25 mouse cellular contexts compared by ENCODE assay signal in genomic region chr14:93523430-93523829, GRCm38 (mm10).
"Had no signal": no experiment of that assay in that cellular context is flagged by ENCODE, and none has a peak within 500 bp of the region (broad histone marks: within the 10 kb centered on the region; RNA-seq: fewer than 3 reads in every experiment).

No protein-coding gene starts in this region.

- H3K4me1 ChIP-seq: hindbrain, embryonic 12.5 days; limb, embryonic 10.5 days; limb, embryonic 12.5 days; liver, embryonic 13.5 days had no signal

- H3K36me3 ChIP-seq: heart, embryonic 13.5 days; heart, embryonic 15.5 days; hindbrain, embryonic 10.5 days; hindbrain, embryonic 12.5 days; intestine, embryonic 15.5 days; limb, embryonic 10.5 days; limb, embryonic 12.5 days; liver, embryonic 13.5 days had no signal

- DNase-seq: gastrocnemius, adult 2 months; gastrocnemius, postnatal 10 days; gastrocnemius, postnatal 25 days; heart, adult 2 months; heart, postnatal 14 days; heart, postnatal 36 days; kidney, adult 2 months; kidney, postnatal 10 days; kidney, postnatal 25 days; liver; liver, embryonic 13.5 days had no signal

- H3K27me3 ChIP-seq: heart, embryonic 13.5 days; heart, embryonic 15.5 days; hindbrain, embryonic 12.5 days; intestine, embryonic 15.5 days; limb, embryonic 12.5 days; liver, embryonic 13.5 days had no signal

- H3K4me2 ChIP-seq: heart, embryonic 15.5 days; hindbrain, embryonic 12.5 days; hindbrain, embryonic 14.5 days; intestine, embryonic 15.5 days; limb, embryonic 12.5 days; liver, embryonic 11.5 days; liver, embryonic 13.5 days had no signal

- H3K27ac ChIP-seq: gastrocnemius, adult 2 months; heart, adult 2 months; heart, embryonic 13.5 days; heart, embryonic 15.5 days; hindbrain, embryonic 10.5 days; hindbrain, embryonic 12.5 days; hindbrain, embryonic 14.5 days; intestine, embryonic 15.5 days; layer of hippocampus, adult 2 months; left cerebral cortex, adult 2 months; limb, embryonic 10.5 days; limb, embryonic 12.5 days; liver, embryonic 13.5 days had no signal

- H3K4me3 ChIP-seq: gastrocnemius, adult 2 months; heart, adult 2 months; heart, embryonic 13.5 days; heart, embryonic 15.5 days; hindbrain, embryonic 10.5 days; hindbrain, embryonic 12.5 days; intestine, embryonic 15.5 days; layer of hippocampus, adult 2 months; left cerebral cortex, adult 2 months; limb, embryonic 10.5 days; limb, embryonic 12.5 days; liver, embryonic 13.5 days had no signal

- H3K9ac ChIP-seq: heart, embryonic 13.5 days; heart, embryonic 15.5 days; hindbrain, embryonic 12.5 days; hindbrain, embryonic 14.5 days; intestine, embryonic 15.5 days; limb, embryonic 12.5 days; liver, embryonic 13.5 days had no signal

- ATAC-seq: forebrain, embryonic 16.5 days; inflammation-experienced regulatory T-cells, adult 6 months; intestine, embryonic 15.5 days; intestine, postnatal 0 days had no signal

- H3K9me3 ChIP-seq: heart, embryonic 15.5 days; hindbrain, embryonic 12.5 days; intestine, embryonic 15.5 days; limb, embryonic 10.5 days; limb, embryonic 12.5 days; liver, embryonic 13.5 days had no signal
